Mouse (Mus musculus): Measurements from ENCODE around the gene Olfr1419.
"Not testable (repeated sequence)": the region's sequence is repeated elsewhere in the genome, so short reads cannot be mapped to it uniquely, and the experiment has no call there.

Gene Olfr1419

DNA sequence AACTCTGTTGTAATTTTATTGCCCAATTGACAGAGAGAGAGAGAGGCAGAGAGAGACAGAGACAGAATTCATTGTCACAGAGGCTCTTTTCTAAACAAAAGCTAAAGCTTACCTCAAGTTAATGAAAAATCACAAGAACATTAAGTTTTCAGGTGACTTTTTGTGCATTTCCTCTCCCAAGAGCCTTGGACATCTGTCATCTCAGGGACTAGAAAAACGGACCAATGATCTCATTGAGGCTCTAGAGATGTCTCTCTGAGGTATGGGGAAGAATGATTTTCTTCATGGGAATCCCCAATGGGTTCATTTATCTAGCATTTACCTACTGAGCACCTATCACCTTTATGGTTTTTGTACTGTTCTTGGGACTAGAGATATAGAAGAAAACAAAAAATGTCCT is at the start of gene Olfr1419:
Olfr1419 (minus strand) TSS at position 101 of the 400 bp plus-strand sequence.
- DNase-seq (ENCODE audit: extremely low read depth, insufficient read length, low spot score) = no peak

DNA sequence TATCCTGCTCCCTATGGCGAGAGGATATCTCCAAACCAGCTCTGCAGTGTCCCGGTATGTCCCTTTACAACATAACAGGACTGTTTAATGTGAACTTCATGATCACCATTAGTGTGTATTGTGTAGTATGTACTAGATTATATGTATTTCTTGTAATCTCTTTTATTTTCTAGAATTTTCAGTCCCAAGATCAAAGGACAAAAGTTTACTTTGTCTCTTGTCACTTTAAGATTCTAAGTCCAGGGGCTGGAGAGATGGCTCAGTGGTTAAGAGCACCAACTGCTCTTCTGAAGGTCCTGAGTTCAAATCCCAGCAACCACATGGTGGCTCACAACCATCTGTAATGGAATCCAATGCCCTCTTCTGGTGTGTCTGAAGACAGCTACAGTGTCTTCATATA is 47.6 kb upstream of the Olfr1419 start:
- DNase-seq (ENCODE audit: extremely low read depth, insufficient read length, low spot score) = not testable (repeated sequence)

DNA sequence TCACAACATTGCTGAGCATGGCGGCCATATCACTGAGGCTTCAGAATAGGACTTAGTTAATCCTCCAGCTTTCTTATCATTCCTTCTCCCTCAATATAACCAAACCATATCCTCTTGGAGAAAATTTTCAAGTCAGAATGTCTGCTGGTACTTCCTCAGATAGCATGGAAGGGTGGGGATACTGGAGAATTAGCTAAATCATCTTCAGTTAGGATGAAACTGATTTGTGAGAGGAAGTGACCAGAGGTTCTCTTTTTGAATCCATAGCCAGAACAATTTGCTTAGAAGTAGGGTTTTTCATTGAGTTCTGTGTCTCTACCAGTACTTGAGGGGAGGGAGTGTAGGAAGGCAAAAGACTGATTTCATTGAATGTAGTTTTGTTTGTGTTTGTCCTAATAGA is 47.2 kb upstream of the Olfr1419 start:
- no peak for DNase-seq (ENCODE audit: extremely low read depth, insufficient read length, low spot score)

DNA sequence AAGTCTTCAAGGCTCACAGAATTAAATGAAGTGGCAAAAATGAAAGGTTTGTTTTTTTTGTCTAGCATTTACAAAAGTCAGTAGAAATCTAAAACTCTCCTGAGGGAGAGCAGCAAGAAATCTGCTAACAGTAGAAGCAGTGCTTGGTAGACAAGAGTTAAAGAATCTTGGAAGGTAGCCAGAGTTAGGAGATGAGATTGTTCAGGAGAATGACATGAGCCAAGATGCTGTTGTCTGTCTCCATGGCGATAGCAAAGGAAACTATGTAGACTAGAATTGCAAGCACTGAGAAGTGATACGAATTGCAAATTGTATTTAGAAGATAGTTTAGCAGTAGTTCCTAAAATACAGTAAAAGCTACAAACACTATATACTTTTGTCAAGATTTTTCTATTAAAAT is 40.9 kb upstream of the Olfr1419 start:
- no peak for DNase-seq (ENCODE audit: extremely low read depth, insufficient read length, low spot score)

DNA sequence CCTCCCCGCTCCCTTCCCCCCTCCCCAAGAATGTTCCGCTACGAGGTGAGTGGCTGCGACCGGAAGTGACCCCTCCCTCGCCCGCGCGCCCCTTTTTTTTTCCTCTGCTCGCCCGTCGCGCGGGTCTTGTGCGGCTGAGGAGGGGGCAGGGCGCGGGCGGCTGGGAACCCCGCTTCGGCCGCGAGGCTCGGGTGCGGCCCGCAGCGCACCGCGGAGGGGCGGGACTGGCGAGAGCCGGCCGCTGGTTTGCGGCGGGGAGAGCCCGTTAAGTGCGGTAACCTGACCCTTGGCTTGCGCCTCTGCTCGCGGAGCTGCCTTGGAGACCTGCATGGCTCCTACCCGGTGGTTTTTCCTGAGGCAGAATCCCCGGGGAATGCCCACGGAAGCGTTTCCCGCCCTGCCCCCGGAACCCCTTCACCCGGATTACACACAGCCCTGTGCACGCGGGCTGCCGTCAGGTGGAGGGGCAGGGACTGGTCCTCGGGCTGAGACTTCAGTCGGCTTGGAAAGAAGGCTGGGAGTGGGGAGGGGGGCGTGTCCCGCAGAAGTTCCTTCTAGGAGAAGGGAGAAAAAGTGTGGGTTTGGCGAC is 37.7 kb upstream of the Olfr1419 start:
- peak; percentile 81 for DNase-seq (ENCODE audit: extremely low read depth, insufficient read length, low spot score)

DNA sequence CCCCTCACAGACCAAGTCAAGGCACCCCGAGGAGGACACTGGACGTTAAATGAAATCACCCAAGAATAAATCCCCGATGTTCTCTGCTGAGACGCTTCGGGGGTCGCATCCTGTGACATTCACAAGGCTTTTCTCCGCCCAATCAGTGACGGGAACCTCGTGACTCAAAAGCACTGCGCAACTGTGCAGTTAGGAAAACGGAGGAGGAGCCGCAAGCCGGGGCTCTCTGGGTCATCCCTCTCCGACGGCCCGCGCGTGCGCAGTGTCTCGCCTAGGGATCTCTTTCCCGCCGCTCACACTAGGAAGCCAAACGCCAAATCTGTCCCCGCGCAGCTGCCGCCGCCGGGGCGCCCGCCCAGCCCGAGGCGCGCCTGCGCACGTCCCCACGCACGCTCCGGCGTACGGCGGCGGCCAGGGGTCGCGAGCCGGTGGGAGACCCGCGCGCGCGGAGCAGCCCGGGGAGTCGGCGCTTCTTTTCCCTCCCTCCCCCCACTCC is 37.2 kb upstream of the Olfr1419 start, which contains the start of gene Patl1:
Patl1 (plus strand) TSS at position 363 of the 496 bp plus-strand sequence.
- peak; percentile 94 for DNase-seq (ENCODE audit: extremely low read depth, insufficient read length, low spot score)

DNA sequence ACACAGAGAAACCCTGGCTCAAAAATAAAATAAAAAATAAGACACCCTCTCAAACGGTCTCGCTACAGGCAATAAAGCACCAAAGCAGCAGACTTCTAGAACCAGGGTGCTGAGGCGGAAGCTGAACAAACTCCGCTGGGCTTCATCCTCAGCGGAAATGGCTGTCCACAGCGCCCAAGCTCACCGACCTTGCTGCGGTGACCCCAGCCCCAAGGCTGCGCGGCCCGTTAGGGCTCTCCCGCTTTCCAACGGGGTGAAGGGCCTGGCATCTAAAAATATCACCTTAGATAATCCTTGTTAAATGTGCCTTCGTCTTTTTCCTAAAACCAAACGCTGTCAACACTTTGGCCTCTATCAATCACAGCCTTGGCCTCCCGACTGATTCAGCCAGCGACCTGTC is 36.7 kb upstream of the Olfr1419 start:
- no peak for DNase-seq (ENCODE audit: extremely low read depth, insufficient read length, low spot score)

DNA sequence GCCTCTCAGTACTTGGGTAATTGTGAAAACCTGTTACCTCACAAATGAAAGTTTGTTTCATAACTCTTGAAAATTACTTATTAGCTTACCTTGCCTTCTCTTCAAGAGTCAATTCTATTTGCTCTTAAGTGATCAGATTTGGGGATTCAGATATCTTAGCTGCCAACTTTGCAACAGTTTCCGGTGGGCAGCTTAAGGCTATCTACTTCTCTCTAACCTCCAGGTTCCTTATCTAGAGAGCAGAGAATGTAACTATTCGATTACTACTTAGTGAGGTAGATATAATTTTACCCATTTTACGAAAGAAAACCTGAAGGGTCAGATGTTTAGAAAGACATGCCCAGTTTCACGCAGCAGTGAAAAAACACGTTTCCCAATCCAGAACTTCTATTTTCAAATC is 36.1 kb upstream of the Olfr1419 start:
- no peak for DNase-seq (ENCODE audit: extremely low read depth, insufficient read length, low spot score)

DNA sequence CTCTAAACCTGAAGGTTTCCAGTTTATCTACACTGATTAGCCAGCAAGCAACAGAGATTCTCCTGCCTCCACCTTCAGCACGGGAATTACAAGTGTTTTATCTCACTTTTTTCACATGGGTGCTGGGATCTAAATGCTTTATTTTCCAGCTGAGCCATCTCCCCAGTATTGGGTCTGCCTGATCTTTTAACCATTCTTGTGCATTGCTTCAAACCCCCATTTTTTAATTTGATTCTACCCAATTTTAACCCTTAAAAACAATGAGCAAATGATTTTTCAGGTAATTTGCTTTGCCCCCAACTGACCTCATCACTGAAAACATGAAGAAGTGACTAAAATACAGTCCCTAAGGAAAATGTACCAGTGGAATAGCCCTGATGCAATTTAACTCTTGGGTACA is 11.4 kb upstream of the Olfr1419 start, which contains the start of gene Olfr1420:
Olfr1420 (plus strand) TSS at position 301 of the 400 bp plus-strand sequence.
- DNase-seq (ENCODE audit: extremely low read depth, insufficient read length, low spot score) = no peak

DNA sequence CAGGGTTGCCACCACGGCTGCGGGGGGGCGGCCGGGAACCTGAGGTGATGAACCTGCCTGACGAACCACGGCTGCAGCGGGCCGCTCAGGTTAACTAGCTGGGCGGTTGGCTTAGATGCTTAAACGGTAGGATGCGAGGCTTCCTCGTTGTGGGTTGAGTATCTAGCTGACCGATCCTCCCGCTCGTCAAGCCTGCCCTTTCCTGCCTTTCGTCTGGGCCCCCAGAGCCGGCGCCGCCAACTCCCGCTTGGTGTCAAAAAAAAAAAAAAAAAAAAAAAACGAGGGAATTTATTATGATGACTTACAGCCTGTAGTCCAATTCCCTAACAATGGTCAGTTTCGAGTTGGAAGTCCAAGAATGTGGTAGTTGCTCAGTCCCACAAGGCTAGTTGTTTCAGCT is 3.5 kb upstream of the Olfr1419 start:
- DNase-seq (ENCODE audit: extremely low read depth, insufficient read length, low spot score) = not testable (repeated sequence)

DNA sequence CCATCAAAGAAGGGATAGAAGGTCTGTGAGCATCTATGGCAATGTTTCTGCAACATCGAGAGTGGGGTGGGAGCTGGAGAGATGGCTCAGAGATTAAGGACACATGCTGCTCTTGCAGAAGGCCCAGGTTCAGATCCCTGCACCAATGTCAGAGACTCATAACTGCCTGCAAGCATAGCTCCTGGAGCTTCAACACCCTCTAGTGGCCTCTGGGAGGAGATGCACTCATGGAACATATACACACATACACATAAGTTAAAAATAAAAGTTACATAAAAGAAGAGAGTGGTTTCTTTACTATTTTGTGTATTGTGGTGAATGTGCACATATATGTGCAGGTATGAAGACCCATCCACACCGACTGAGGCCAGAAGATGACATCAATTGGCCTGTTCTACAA is 7.1 kb downstream of the Olfr1419 start:
- no peak for DNase-seq (ENCODE audit: extremely low read depth, insufficient read length, low spot score)

DNA sequence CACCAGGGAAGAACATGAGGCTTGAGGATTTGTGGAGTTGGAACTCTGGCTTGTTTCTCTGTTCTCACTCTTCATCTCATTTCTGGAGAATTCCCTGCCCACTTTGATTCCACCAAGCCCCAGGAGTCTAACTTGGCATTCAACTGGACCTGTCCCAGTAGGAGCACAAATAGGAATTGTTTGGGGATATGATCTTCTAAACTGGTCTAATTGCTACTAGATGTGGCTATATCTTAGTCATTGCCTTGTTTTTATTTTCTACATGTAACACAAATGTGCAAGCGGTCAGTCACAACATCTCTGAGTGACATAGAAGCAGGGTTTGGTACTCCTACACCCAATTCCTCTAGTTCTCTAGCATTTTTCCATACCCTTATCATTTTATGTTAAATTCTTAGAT is 13.9 kb downstream of the Olfr1419 start, which contains the start of gene Olfr1418:
Olfr1418 (minus strand) TSS at position 101 of the 400 bp plus-strand sequence.
- DNase-seq (ENCODE audit: extremely low read depth, insufficient read length, low spot score) = no peak

DNA sequence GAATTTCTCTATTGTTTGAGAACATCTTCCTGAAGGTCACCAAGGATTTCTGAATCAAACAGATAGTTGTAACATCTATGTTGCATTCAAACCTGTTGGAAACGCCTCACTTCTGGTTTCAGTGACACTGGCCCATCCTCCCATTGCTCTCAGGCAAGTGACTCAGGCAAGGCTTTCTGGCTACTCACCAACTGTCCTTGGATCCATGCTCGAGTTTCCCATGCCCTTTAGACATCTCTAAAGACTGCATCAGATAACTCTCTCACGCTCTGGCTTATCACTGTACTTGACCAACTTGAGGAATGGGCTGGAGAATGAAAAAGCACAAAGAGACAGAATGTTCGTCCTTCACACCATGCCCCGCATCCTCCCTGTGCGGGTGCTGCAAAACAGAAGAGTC is 18.4 kb downstream of the Olfr1419 start:
- no peak for DNase-seq (ENCODE audit: extremely low read depth, insufficient read length, low spot score)

DNA sequence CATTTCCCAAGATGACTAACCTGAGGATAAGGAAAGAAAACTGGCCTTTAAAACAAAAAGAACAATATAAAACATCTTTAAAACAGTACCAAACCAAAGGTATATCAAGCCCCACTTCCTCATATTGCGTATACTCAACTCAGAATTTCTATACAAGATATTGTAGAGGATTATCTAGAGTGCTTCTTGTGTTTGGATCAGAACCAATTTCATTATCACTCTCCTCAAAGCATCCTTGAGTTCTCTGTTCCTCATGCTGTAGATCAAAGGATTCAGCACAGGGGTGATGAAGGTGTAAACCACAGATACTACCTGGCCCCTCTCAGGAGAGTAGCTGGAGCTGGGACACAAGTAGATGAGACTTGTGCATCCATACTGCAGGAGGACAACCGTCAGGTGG is 20.1 kb downstream of the Olfr1419 start:
- no peak for DNase-seq (ENCODE audit: extremely low read depth, insufficient read length, low spot score)

DNA sequence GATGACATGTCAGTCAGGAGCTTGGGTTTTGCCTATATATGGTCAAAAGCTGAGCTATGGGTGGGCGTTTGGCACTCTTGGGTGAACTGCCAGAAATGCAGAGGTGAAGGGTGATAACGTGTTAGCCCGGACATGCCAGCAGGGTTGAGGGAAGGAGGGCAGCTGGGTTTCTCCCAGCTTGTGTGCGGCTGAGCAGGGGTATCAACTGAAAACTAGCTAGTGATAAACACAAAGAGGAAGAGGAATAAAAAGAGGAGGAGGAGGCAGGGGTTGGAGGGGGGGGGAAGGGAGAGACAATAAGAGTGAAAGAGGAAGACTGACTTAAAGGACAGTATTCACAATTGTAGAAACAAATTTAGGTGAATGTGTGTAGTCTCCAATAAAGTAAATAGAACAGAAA is 22.3 kb downstream of the Olfr1419 start:
- DNase-seq (ENCODE audit: extremely low read depth, insufficient read length, low spot score) = no peak

DNA sequence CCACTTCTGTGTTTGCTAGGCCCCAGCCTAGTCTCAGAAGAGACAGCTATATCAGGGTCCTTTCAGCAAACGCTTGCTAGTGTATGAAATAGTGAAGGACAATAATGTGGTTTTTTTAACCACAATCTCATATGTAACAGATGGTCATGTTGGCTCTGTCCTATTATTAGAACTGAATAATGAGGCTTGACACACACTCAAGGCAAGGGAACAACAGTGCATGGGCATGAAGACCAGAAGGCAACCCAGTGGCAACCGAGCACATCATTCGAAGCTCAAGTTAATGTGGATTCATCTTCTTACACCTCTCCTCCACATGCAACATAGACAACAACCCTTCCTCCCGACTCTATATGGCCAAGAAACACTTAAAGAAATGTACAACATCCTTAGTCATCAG is 28.6 kb downstream of the Olfr1419 start:
- DNase-seq (ENCODE audit: extremely low read depth, insufficient read length, low spot score) = no peak

DNA sequence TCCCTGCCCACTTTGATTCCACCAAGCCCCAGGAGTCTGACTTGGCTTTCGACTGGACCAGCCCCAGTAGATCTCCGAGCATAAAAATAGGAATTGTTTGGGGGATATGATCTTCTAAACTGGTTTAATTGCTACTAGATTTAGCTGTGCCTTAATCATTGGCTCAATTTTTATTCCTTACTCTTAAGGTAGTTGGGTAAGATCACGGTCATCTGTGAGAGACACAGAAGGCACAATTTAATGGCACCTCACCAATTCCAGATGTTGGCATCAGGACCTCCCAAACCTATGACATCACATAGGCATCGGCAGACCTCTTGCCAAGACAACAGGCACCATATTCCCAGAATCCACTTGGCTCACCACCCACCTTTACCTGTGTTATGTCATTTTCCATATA is 35.8 kb downstream of the Olfr1419 start, which contains the start of gene Olfr1417:
Olfr1417 (minus strand) TSS at position 101 of the 400 bp plus-strand sequence.
- DNase-seq (ENCODE audit: extremely low read depth, insufficient read length, low spot score) = no peak

DNA sequence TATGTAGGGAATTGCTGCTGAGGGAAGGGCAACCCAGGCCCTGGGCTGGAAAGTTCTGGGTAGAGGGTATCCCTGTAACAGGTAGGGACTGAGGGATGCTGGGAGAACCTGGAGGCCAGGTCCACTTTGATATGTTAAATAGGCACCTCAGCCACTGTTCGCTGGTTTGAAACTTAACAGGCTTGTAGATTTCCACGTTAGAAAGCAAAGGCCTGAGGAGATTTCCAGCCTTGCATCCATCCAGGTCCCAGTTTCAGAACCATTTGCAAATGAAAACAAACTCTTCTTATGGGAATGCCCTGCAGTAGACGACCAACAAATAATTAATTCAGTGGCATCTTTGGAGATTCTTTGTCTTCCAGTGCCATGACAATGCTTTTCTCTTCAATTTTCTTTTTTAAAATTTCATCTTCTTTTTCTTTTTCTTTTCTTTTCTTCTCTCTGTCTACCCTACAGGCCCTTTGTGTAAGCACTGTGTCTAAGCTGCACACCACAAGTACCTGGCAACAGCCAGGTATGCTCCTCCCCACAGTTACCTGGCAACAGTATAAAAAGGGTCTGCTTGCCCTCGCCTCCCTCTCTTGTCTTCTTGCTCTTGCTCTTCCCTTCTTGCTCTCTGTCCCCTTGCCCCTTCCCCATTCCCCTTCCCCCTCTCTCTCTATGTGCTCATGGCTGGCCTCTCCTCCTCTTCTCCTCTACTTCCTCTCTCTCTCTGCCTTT is 51.4 kb downstream of the Olfr1419 start:
- no peak for DNase-seq (ENCODE audit: extremely low read depth, insufficient read length, low spot score)

DNA sequence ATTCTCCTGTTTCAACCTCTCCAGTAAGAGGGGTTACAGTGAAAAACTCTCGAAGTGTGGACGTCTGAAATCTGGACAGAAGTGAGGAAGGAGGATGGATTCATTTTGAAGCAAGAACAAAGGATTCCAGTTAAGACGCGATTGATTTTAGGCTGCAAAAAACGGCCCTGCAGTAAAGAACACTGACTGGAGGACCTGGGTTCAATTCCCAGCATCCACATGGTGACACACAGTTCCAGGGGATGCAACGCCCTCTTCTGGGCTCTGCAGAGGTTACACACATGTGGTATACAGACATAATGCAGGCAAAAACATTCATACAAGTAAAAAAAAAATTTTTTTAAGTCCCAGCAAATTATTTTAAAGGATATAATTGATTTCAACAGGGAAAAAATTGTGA is 54.7 kb downstream of the Olfr1419 start:
- no peak for DNase-seq (ENCODE audit: extremely low read depth, insufficient read length, low spot score)

DNA sequence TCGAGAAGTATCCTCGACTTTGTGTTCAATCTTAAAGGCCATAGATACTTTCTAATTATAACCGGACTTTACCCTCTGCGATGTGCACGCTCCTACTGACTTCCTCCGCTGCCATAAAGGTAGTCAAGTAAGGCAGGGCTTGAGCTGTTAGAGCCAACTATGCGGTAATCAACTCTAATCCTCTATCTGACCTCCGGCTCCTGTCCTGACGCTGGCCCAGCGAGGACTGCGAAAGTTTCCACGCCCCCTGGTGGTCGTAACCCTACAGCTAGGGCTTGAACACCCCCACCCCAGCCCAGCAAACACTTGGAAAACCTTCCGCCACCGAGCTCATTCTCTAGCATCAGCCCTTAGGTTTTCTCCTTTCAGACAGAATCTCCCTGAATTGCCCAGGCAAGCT is 55.1 kb downstream of the Olfr1419 start:
- peak; percentile 31 for DNase-seq (ENCODE audit: extremely low read depth, insufficient read length, low spot score)

DNA sequence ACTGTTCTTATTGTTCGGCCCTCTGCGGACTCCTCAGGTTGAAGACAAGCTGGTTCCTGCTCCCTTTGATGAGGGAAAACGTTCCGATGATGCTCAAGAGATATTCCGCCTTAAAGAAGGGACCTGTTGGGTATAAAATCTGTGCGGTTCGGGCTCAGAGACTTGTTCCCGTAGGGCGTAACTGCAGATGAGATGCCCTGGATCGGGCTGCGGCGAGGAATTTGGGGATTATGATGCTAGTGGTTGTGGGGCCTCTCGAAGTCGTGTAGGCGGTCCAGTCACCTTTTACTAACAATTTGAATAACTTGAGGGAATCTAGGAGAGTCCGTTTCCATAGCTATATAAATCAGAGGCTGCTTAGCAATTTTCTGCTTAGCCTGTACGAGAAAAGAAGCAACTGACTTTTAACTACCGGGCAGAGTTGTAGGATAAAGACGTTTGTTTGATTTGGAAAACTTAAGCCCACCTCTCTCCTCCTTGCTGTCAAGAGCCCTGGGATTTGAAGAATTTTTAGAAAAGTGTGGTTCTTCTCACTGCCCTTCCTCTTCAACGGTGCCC is 55.7 kb downstream of the Olfr1419 start, which contains the start of gene Stx3:
Stx3 (minus strand) TSS at position 261 of the 558 bp plus-strand sequence.
- no peak for DNase-seq (ENCODE audit: extremely low read depth, insufficient read length, low spot score)

Measured in 3134 (cell line).